8 mouse cellular contexts compared by ENCODE assay signal in the genomic region with DNA sequence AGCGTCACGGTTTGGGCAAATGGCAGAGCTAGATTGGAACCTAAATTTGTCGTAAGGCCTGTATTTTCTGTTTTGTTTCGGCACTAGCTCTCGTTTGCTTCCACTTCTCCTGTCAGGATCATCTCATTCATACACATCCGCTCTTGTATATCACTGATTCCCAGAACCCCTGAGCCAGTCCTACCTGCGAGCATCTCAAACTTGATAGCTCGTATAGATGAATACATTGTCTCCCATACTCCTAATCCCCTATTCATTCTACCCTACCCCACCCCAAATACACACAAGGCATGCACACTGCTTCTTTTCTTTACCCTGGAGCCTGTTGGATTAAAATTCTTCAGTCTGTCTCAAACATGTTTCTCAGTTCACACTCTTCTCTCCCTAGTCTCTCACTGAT. TPM values are rescaled to one million over a fixed set of nuclear protein-coding genes. Genes with fewer than 3 reads are reported as not detected.
DNase-seq lines count a peak whose midpoint lies in the region; ATAC-seq and TF ChIP-seq lines count a peak whose summit lies in the region.

No protein-coding gene starts in this region.

- peaks cover 46% of the 10 kb centered on the region for H3K36me3 ChIP-seq in liver, adult 2 months (ENCODE audit: control insufficient read depth, insufficient read depth, low read length)
- peaks cover 31% of the 10 kb centered on the region for H3K36me3 ChIP-seq in embryonic facial prominence, embryonic 15.5 days
- H3K36me3 ChIP-seq in intestine, embryonic 16.5 days (ENCODE audit: control insufficient read depth, insufficient read depth, low read length) = peaks cover 4% of the 10 kb centered on the region; the same call in 1 of the 2 replicates
- peaks cover 36% of the 10 kb centered on the region for H3K36me3 ChIP-seq in neural tube, embryonic 13.5 days

- peaks cover 3% of the 10 kb centered on the region; the same call in 1 of the 2 replicates for H3K79me2 ChIP-seq in liver, adult 2 months (ENCODE audit: control insufficient read depth, insufficient read depth, low read length)

- TF ChIP-seq POLR2A in liver, adult 2 months (IDR thresholded peaks at IDR 0.05; ENCODE audit: extremely low read depth, insufficient read depth, low read length) = no peak

- no peak for DNase-seq in liver, adult 2 months (ENCODE audit: extremely low read depth, low read depth, low spot score)
- DNase-seq in liver = no peak
- no peak for DNase-seq in adrenal gland, adult 8-10 months
- no peak for DNase-seq in thymus, postnatal 4 days
- DNase-seq in right cerebral cortex, postnatal 4 days = no peak

- H3K4me2 ChIP-seq in embryonic facial prominence, embryonic 15.5 days (replicated peaks) = peak overlapping the region; percentile 58
- peak overlapping the region; percentile 52 for H3K4me2 ChIP-seq in intestine, embryonic 16.5 days (ENCODE audit: low read depth, low read length)
- peak overlapping the region; percentile 79 for H3K4me2 ChIP-seq in neural tube, embryonic 13.5 days

- 8% methylated on average over 8 of the region's 8 CpGs for WGBS in liver, adult 2 months
- 6% methylated on average over 8 of the region's 8 CpGs for WGBS in embryonic facial prominence, embryonic 15.5 days
- 4% methylated on average over 8 of the region's 8 CpGs for WGBS in intestine, embryonic 16.5 days
- WGBS in neural tube, embryonic 13.5 days = 11% methylated on average over 8 of the region's 8 CpGs

- peak overlapping the region; percentile 93 for H3K9ac ChIP-seq in liver, adult 2 months (ENCODE audit: low read depth, low read length)
- peak overlapping the region; percentile 47 for H3K9ac ChIP-seq in embryonic facial prominence, embryonic 15.5 days
- H3K9ac ChIP-seq in intestine, embryonic 16.5 days (ENCODE audit: low read depth, low read length) = peak overlapping the region; percentile 86
- H3K9ac ChIP-seq in neural tube, embryonic 13.5 days = peak overlapping the region; percentile 93

- H3K9me3 ChIP-seq in embryonic facial prominence, embryonic 15.5 days (replicated peaks) = no peaks in the 10 kb centered on the region
- H3K9me3 ChIP-seq in intestine, embryonic 16.5 days (ENCODE audit: control insufficient read depth, low read length) = no peaks in the 10 kb centered on the region
- no peaks in the 10 kb centered on the region for H3K9me3 ChIP-seq in neural tube, embryonic 13.5 days

- no peaks in the 10 kb centered on the region for H3K27me3 ChIP-seq in liver, adult 2 months (ENCODE audit: control insufficient read depth, insufficient read depth, low read length)
- peaks cover 6% of the 10 kb centered on the region for H3K27me3 ChIP-seq in embryonic facial prominence, embryonic 15.5 days
- H3K27me3 ChIP-seq in intestine, embryonic 16.5 days (replicated peaks; ENCODE audit: control insufficient read depth, insufficient read depth, low read length) = no peaks in the 10 kb centered on the region
- peaks cover 17% of the 10 kb centered on the region for H3K27me3 ChIP-seq in neural tube, embryonic 13.5 days

- H3K4me1 ChIP-seq in liver, adult 2 months (ENCODE audit: control insufficient read depth, insufficient read depth, low read length) = peaks cover 4% of the 10 kb centered on the region; the same call in 1 of the 2 replicates
- H3K4me1 ChIP-seq in embryonic facial prominence, embryonic 15.5 days = peaks cover 8% of the 10 kb centered on the region
- H3K4me1 ChIP-seq in intestine, embryonic 16.5 days (ENCODE audit: control insufficient read depth, insufficient read depth, low read length) = peaks cover 4% of the 10 kb centered on the region; the same call in 1 of the 2 replicates
- H3K4me1 ChIP-seq in neural tube, embryonic 13.5 days (replicated peaks) = peaks cover 24% of the 10 kb centered on the region

- peak overlapping the region; percentile 97 for H3K4me3 ChIP-seq in liver, adult 2 months (ENCODE audit: insufficient read depth, low read depth, low read length)
- peak overlapping the region; percentile 74 for H3K4me3 ChIP-seq in embryonic facial prominence, embryonic 15.5 days (replicated peaks)
- peak overlapping the region; percentile 88 for H3K4me3 ChIP-seq in intestine, embryonic 16.5 days (ENCODE audit: low read length)
- H3K4me3 ChIP-seq in neural tube, embryonic 13.5 days = peak overlapping the region; percentile 74

- ATAC-seq in embryonic facial prominence, embryonic 15.5 days (ENCODE audit: insufficient number of reproducible peaks, low FRiP score, low TSS enrichment, low read depth) = no peak
- ATAC-seq in intestine, embryonic 16.5 days = no peak
- ATAC-seq in neural tube, embryonic 13.5 days (ENCODE audit: low read depth) = peak; percentile 60

- no peak for TF ChIP-seq CTCF in liver, adult 2 months (IDR thresholded peaks at IDR 0.05; ENCODE audit: low read depth, low read length)

- peak overlapping the region; percentile 77; the same call in 1 of the 2 replicates for H3K27ac ChIP-seq in liver, adult 2 months (replicated peaks; ENCODE audit: insufficient read depth, low read depth, low read length)
- H3K27ac ChIP-seq in embryonic facial prominence, embryonic 15.5 days (replicated peaks) = peak overlapping the region; percentile 85
- peak overlapping the region; percentile 82 for H3K27ac ChIP-seq in intestine, embryonic 16.5 days (ENCODE audit: low read length)
- H3K27ac ChIP-seq in neural tube, embryonic 13.5 days (replicated peaks) = peak overlapping the region; percentile 92

RNA-seq across cellular contexts. Expression of a gene that starts 0.7 kb away (rescaled TPM):
- total RNA-seq in liver, adult 2 months (2014; rRNA removed) = 6.5 and 8.9 TPM in 2 replicates
- 9.7 and 9.8 TPM in 2 replicates for polyA plus RNA-seq in liver, adult 2 months (2012; rRNA removed)
- polyA plus RNA-seq in embryonic facial prominence, embryonic 15.5 days (2015; fragmentation: Nextera tagmentation; extraction: Ambion mirVana) = 21.5 and 27.3 TPM in 2 replicates
- polyA plus RNA-seq in intestine, embryonic 16.5 days (2015; fragmentation: Nextera tagmentation; extraction: Ambion mirVana) = 16.3 and 18.1 TPM in 2 replicates
- polyA plus RNA-seq in neural tube, embryonic 13.5 days (2015; fragmentation: Nextera tagmentation; extraction: Ambion mirVana) = 32.7 and 35.5 TPM in 2 replicates
- total RNA-seq in adrenal gland, adult 8-10 months (2022) = 10 to 100 TPM; 15.7 to 22.4 (median 18.8) TPM

RNA-seq across cellular contexts. Expression of a gene that starts 7.5 kb away (rescaled TPM):
- 1,058 and 3,004 TPM in 2 replicates for total RNA-seq in liver, adult 2 months (2014; rRNA removed)
- polyA plus RNA-seq in liver, adult 2 months (2012; rRNA removed) = 2,463 and 2,494 TPM in 2 replicates
- 0.73 and 1.2 TPM in 2 replicates for polyA plus RNA-seq in embryonic facial prominence, embryonic 15.5 days (2015; fragmentation: Nextera tagmentation; extraction: Ambion mirVana)
- 0.37 and 0.60 TPM in 2 replicates for polyA plus RNA-seq in intestine, embryonic 16.5 days (2015; fragmentation: Nextera tagmentation; extraction: Ambion mirVana)
- not detected in 2 replicates for polyA plus RNA-seq in neural tube, embryonic 13.5 days (2015; fragmentation: Nextera tagmentation; extraction: Ambion mirVana)
- 1 to 10 TPM in 2 of 4 experiments, not detected in 2; 1.3 to 2.2 TPM for total RNA-seq in adrenal gland, adult 8-10 months (2022)

RNA-seq across cellular contexts. Expression of a gene that starts 45.4 kb away (rescaled TPM):
- not detected in 2 replicates for total RNA-seq in liver, adult 2 months (2014; rRNA removed)
- polyA plus RNA-seq in liver, adult 2 months (2012; rRNA removed) = not detected in 2 replicates
- 16.8 and 42.7 TPM in 2 replicates for polyA plus RNA-seq in embryonic facial prominence, embryonic 15.5 days (2015; fragmentation: Nextera tagmentation; extraction: Ambion mirVana)
- polyA plus RNA-seq in intestine, embryonic 16.5 days (2015; fragmentation: Nextera tagmentation; extraction: Ambion mirVana) = 0.38 TPM in 1 of 2 replicates, not detected in the other
- polyA plus RNA-seq in neural tube, embryonic 13.5 days (2015; fragmentation: Nextera tagmentation; extraction: Ambion mirVana) = not detected in 2 replicates
- total RNA-seq in adrenal gland, adult 8-10 months (2022) = not detected

RNA-seq across cellular contexts. Expression of a gene that starts 50.4 kb away (rescaled TPM):
- 40.9 and 46.0 TPM in 2 replicates for total RNA-seq in liver, adult 2 months (2014; rRNA removed)
- polyA plus RNA-seq in liver, adult 2 months (2012; rRNA removed) = 8.0 and 19.9 TPM in 2 replicates
- 3.2 and 3.3 TPM in 2 replicates for polyA plus RNA-seq in embryonic facial prominence, embryonic 15.5 days (2015; fragmentation: Nextera tagmentation; extraction: Ambion mirVana)
- 1.9 and 2.3 TPM in 2 replicates for polyA plus RNA-seq in intestine, embryonic 16.5 days (2015; fragmentation: Nextera tagmentation; extraction: Ambion mirVana)
- polyA plus RNA-seq in neural tube, embryonic 13.5 days (2015; fragmentation: Nextera tagmentation; extraction: Ambion mirVana) = not detected in 2 replicates
- total RNA-seq in adrenal gland, adult 8-10 months (2022) = 10 to 100 TPM in 1 of 4 experiments, 1 to 10 TPM in 3; 1.4 to 12.0 (median 5.6) TPM

Comparison
In these comparisons a context has a peak if more than half of its experiments do, and no peak if none do; other contexts are left out.
1. RNA of a gene that starts 7.5 kb away (polyA plus RNA-seq): 2,463 to 2,494 TPM in liver, adult 2 months; 0.73 to 1.2 TPM in embryonic facial prominence, embryonic 15.5 days, 0.37 to 0.60 TPM in intestine, embryonic 16.5 days and not detected in neural tube, embryonic 13.5 days; every median in the first group is over 1,000 times any median in the second.
2. RNA of a gene that starts 45.4 kb away (polyA plus RNA-seq): 16.8 to 42.7 TPM in embryonic facial prominence, embryonic 15.5 days; 0.38 TPM in intestine, embryonic 16.5 days, not detected in liver, adult 2 months and not detected in neural tube, embryonic 13.5 days; every median in the first group is over 10 times any median in the second.
3. Peak in every context shown above with its lines, with median percentiles within 50 percentile points of each other: H3K27ac ChIP-seq, H3K4me3 ChIP-seq, H3K9ac ChIP-seq and H3K4me2 ChIP-seq.